Mouse (Mus musculus) CH12.LX (cell line): Measurements from ENCODE around the gene Pdlim3.

Source experiments
- CHD2 ChIP-seq: IDR thresholded peaks from 2 replicates; pipeline ENCODE4 v1.6.1; 2011; ENCODE audit warnings: low read length, improper control_type of control experiment
- CTCF ChIP-seq, 2 experiments: IDR thresholded peaks in 1 of 2; conservative IDR thresholded peaks in 1 of 2; 2 replicates each; pipeline ENCODE4 v1.5.1; 2011 to 2012; ENCODE audit warnings: low read depth in 2 of 2, low read length in 2 of 2, improper control_type of control experiment in 1 of 2, inconsistent platforms in 1 of 2, mild to moderate bottlenecking in 1 of 2, moderate library complexity in 1 of 2
- MYC ChIP-seq: IDR thresholded peaks from 2 replicates; pipeline ENCODE4 v1.6.1; 2011; ENCODE audit warnings: low read depth, mild to moderate bottlenecking, improper control_type of control experiment, low read length
- PAX5 ChIP-seq: IDR thresholded peaks from 2 replicates; pipeline ENCODE4 v1.6.1; 2012; ENCODE audit warnings: low read length, inconsistent platforms, mixed read lengths
- POLR2A ChIP-seq: IDR thresholded peaks from 2 replicates; pipeline ENCODE4 v1.6.1; 2011; ENCODE audit warnings: low read depth, mild to moderate bottlenecking, improper control_type of control experiment, low read length
- SIN3A ChIP-seq: IDR thresholded peaks from 2 replicates; pipeline ENCODE4 v1.6.1; 2012; ENCODE audit warnings: low read length, improper control_type of control experiment, inconsistent platforms
- USF2 ChIP-seq: conservative IDR thresholded peaks from 2 replicates; pipeline ENCODE4 v1.6.1; 2011; ENCODE audit warnings: low read depth, low read length, improper control_type of control experiment
- ZC3H11A ChIP-seq: IDR thresholded peaks from 2 replicates; pipeline ENCODE4 v1.6.1; 2012; ENCODE audit warnings: low read depth, mild to moderate bottlenecking, inconsistent platforms, low read length, improper control_type of control experiment
- ZMIZ1 ChIP-seq: IDR thresholded peaks from 2 replicates; pipeline ENCODE4 v1.6.1; 2012; ENCODE audit warnings: low read depth, mild to moderate bottlenecking, inconsistent platforms, low read length, improper control_type of control experiment

GRCm38 (mm10) chr8:45843306-45843705, 42.0 kb upstream of the Pdlim3 start:
- TF ChIP-seq PAX5 (no peak), ZC3H11A (no peak), POLR2A (no peak), CHD2 (no peak), MYC (no peak), ZMIZ1 (no peak), CTCF (conservative IDR thresholded peaks at IDR 0.05 in 1 of 2, IDR thresholded peaks at IDR 0.05 in 1 of 2; ENCODE audit: low read depth in 2 of 2, low read length in 2 of 2) (no peak), SIN3A (no peak), USF2 (no peak)
